In genomic region chr5:140159007-140159406, GRCm38 (mm10) we compare ENCODE assay signal across 27 mouse cellular contexts.
DNase-seq lines count a peak whose midpoint lies in the region; ATAC-seq and TF ChIP-seq lines count a peak whose summit lies in the region.
"Had no signal": no experiment of that assay in that cellular context is flagged by ENCODE, and none has a peak within 500 bp of the region (broad histone marks: within the 10 kb centered on the region; RNA-seq: fewer than 3 reads in every experiment).

No protein-coding gene starts in this region.

- H3K36me3 ChIP-seq in liver, embryonic 16.5 days (ENCODE audit: control insufficient read depth, insufficient read depth), result no peaks in the 10 kb centered on the region
- no peaks in the 10 kb centered on the region for H3K36me3 ChIP-seq in ES-Bruce4 (ENCODE audit: control insufficient read depth, insufficient read depth, low read length, poor library complexity, severe bottlenecking)
- H3K36me3 ChIP-seq: embryonic facial prominence, embryonic 13.5 days; embryonic facial prominence, embryonic 15.5 days; forebrain, embryonic 12.5 days had no signal

- WGBS in liver, embryonic 16.5 days (ENCODE audit: insufficient replicate concordance), result 59% methylated on average over 4 of the region's 4 CpGs

- no peak for TF ChIP-seq CTCF in ES-Bruce4 (IDR thresholded peaks at IDR 0.05; ENCODE audit: low read depth, low read length)

- H3K9me3 ChIP-seq in liver, embryonic 16.5 days (replicated peaks; ENCODE audit: control insufficient read depth, low read length), result no peaks in the 10 kb centered on the region
- no peaks in the 10 kb centered on the region for H3K9me3 ChIP-seq in ES-Bruce4 (replicated peaks; ENCODE audit: control insufficient read depth, insufficient read depth, low read length, poor library complexity, severe bottlenecking)
- H3K9me3 ChIP-seq: embryonic facial prominence, embryonic 13.5 days; embryonic facial prominence, embryonic 15.5 days; forebrain, embryonic 10.5 days; forebrain, embryonic 12.5 days; G1E had no signal

- H3K27ac ChIP-seq in liver, embryonic 16.5 days (ENCODE audit: low read length), result no peak overlapping the region
- H3K27ac ChIP-seq in ES-Bruce4 (ENCODE audit: insufficient read depth, low read length), result peak overlapping the region; percentile 39
- H3K27ac ChIP-seq: embryonic facial prominence, embryonic 13.5 days; embryonic facial prominence, embryonic 15.5 days; forebrain, embryonic 10.5 days; forebrain, embryonic 12.5 days had no signal

- TF ChIP-seq POLR2A in ES-Bruce4 (IDR thresholded peaks at IDR 0.05; ENCODE audit: insufficient read depth, low read length), result no peak

- H3K9ac ChIP-seq in liver, embryonic 16.5 days (ENCODE audit: low read depth, low read length), result no peak overlapping the region
- no peak overlapping the region for H3K9ac ChIP-seq in ES-Bruce4 (ENCODE audit: low read depth, poor library complexity, severe bottlenecking)
- H3K9ac ChIP-seq: embryonic facial prominence, embryonic 13.5 days; embryonic facial prominence, embryonic 15.5 days; forebrain, embryonic 12.5 days had no signal

- no peak overlapping the region for H3K4me2 ChIP-seq in liver, embryonic 16.5 days (ENCODE audit: low read depth, low read length)
- H3K4me2 ChIP-seq: embryonic facial prominence, embryonic 13.5 days; embryonic facial prominence, embryonic 15.5 days; forebrain, embryonic 12.5 days had no signal

- ATAC-seq in liver, embryonic 16.5 days (ENCODE audit: low read depth), result peak; percentile 50
- ATAC-seq: CD4-positive, CD25-positive, alpha-beta regulatory T cell, adult 4 months; forebrain, embryonic 14.5 days; forebrain, embryonic 16.5 days; Patski had no signal

- H3K4me1 ChIP-seq in liver, embryonic 16.5 days (ENCODE audit: control insufficient read depth, low read depth, low read length), result peaks cover 11% of the 10 kb centered on the region
- H3K4me1 ChIP-seq in ES-Bruce4 (ENCODE audit: control insufficient read depth, insufficient read depth, low read length), result peaks cover 5% of the 10 kb centered on the region
- H3K4me1 ChIP-seq: embryonic facial prominence, embryonic 13.5 days; embryonic facial prominence, embryonic 15.5 days had no signal

- H3K4me3 ChIP-seq in liver, embryonic 16.5 days (ENCODE audit: low read depth, low read length), result no peak overlapping the region
- H3K4me3 ChIP-seq in ES-Bruce4 (ENCODE audit: low read depth, low read length), result no peak overlapping the region
- H3K4me3 ChIP-seq: embryonic facial prominence, embryonic 13.5 days; embryonic facial prominence, embryonic 15.5 days; erythroblast, embryonic 14.5 days; forebrain, embryonic 10.5 days; forebrain, embryonic 12.5 days had no signal

- DNase-seq in liver (no peak), R1 (ENCODE audit: low read depth, low spot score) (peak; percentile 20)
- DNase-seq in heart, adult 11 months, result no peak
- DNase-seq: adrenal gland, adult 2 months; adrenal gland, postnatal 10 days; adrenal gland, postnatal 25 days; B cell, adult 2 months; cerebellum, adult 11 months; cerebellum, adult 18-20 months; cerebellum, adult 8-10 months; cerebellum, adult 9-11 months; cerebellum, postnatal 14 days; cerebellum, postnatal 36 days; embryo, embryonic 11 days had no signal

- TF ChIP-seq EP300 in ES-Bruce4 (IDR thresholded peaks at IDR 0.05; ENCODE audit: insufficient read depth, low read depth, low read length), result no peak

- H3K27me3 ChIP-seq in liver, embryonic 16.5 days (ENCODE audit: control insufficient read depth, insufficient read depth, low read depth, low read length), result no peaks in the 10 kb centered on the region
- no peaks in the 10 kb centered on the region for H3K27me3 ChIP-seq in ES-Bruce4 (ENCODE audit: control insufficient read depth, insufficient read depth, low read length, poor library complexity, severe bottlenecking)
- H3K27me3 ChIP-seq: CH12.LX; embryonic facial prominence, embryonic 13.5 days; embryonic facial prominence, embryonic 15.5 days; forebrain, embryonic 12.5 days; Patski had no signal
